20 mouse cellular contexts compared by ENCODE assay signal in the genomic region with DNA sequence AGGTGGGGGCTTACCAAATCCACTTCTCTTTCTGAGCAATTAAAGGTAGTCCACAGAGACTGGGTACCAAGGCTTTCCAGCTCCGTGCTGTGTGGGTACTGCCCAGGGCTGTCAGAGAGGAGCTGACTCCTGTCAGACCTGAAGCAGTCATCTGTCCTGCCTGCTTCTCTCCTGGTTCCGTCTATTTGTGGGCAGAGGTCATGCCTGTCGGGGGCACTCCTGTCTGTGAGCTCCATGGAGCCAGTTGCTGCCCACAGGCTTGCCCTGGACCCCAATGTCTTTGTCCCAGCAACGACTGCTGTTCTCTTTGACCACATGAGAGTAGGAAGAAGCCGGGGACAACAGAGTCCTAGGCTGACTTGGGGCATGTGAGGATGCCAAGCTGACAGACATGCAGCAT.
"Had no signal": no experiment of that assay in that cellular context is flagged by ENCODE, and none has a peak within 500 bp of the region (broad histone marks: within the 10 kb centered on the region; RNA-seq: fewer than 3 reads in every experiment).

No protein-coding gene starts in this region.

- H3K4me2 ChIP-seq: kidney, embryonic 15.5 days; limb, embryonic 12.5 days; limb, embryonic 15.5 days; liver, embryonic 11.5 days; lung, embryonic 15.5 days; midbrain, embryonic 12.5 days; midbrain, embryonic 15.5 days; neural tube, embryonic 13.5 days; stomach, embryonic 15.5 days had no signal

- H3K9ac ChIP-seq: kidney, embryonic 15.5 days; limb, embryonic 12.5 days; limb, embryonic 15.5 days; liver, embryonic 14.5 days; liver, postnatal 0 days; lung, embryonic 15.5 days; midbrain, embryonic 12.5 days; midbrain, embryonic 15.5 days; neural tube, embryonic 13.5 days; stomach, embryonic 15.5 days had no signal

- H3K4me3 ChIP-seq: kidney, embryonic 15.5 days; limb, embryonic 12.5 days; limb, embryonic 15.5 days; lung, embryonic 15.5 days; midbrain, embryonic 12.5 days; midbrain, embryonic 15.5 days; myocyte; neural tube, embryonic 13.5 days; stomach, embryonic 15.5 days had no signal

- H3K9me3 ChIP-seq: kidney, embryonic 15.5 days; limb, embryonic 12.5 days; limb, embryonic 15.5 days; lung, embryonic 15.5 days; midbrain, embryonic 12.5 days; midbrain, embryonic 15.5 days; neural tube, embryonic 13.5 days; stomach, embryonic 15.5 days had no signal

- DNase-seq: kidney, postnatal 4 days; left cerebral cortex, postnatal 4 days; liver, postnatal 0 days; lung, postnatal 10 days; lung, postnatal 4 days; retina, postnatal 1 day; right cerebral cortex, postnatal 25 days; spleen, adult 18-20 months; thymus, postnatal 25 days had no signal

- H3K27ac ChIP-seq: kidney, embryonic 15.5 days; limb, embryonic 12.5 days; liver, embryonic 14.5 days; lung, embryonic 15.5 days; midbrain, embryonic 12.5 days; midbrain, embryonic 15.5 days; neural tube, embryonic 13.5 days; stomach, embryonic 15.5 days had no signal

- H3K27me3 ChIP-seq: kidney, embryonic 15.5 days; limb, embryonic 12.5 days; limb, embryonic 15.5 days; lung, embryonic 15.5 days; midbrain, embryonic 15.5 days; neural tube, embryonic 13.5 days; stomach, embryonic 15.5 days had no signal

- H3K36me3 ChIP-seq: kidney, embryonic 15.5 days; limb, embryonic 12.5 days; limb, embryonic 15.5 days; lung, embryonic 15.5 days; midbrain, embryonic 12.5 days; midbrain, embryonic 15.5 days; neural tube, embryonic 13.5 days; stomach, embryonic 15.5 days had no signal

- ATAC-seq: liver, postnatal 0 days; midbrain, embryonic 15.5 days had no signal
